Mouse (Mus musculus) forebrain, embryonic 16.5 days (tissue): ENCODE results near the gene Zfp770. TPM values are rescaled to one million over a fixed set of nuclear protein-coding genes. Genes with fewer than 3 reads are reported as not detected.

ENCODE experiments used
- ATAC-seq: fragments of 200-750 bp; cut with Nextera tagmentation; 2 replicates; pipeline ENCODE4 v1.8.0; 2017; ENCODE audit warnings: mild to moderate bottlenecking, moderate library complexity
- H3K27ac ChIP-seq: fragments of 300-500 bp; sonication (generic); 2 replicates; pipeline ENCODE4 v1.5.1; 2014; ENCODE audit warnings: low read length, control low read depth
- H3K27me3 ChIP-seq: fragments of 300-500 bp; sonication (generic); replicated peaks from 2 replicates; pipeline ENCODE4 v1.6.1; 2014; ENCODE audit warnings: low read length; ENCODE audit not compliant: control insufficient read depth, insufficient read depth
- H3K36me3 ChIP-seq: fragments of 300-500 bp; sonication (generic); 2 replicates; pipeline ENCODE4 v1.6.1; 2014; ENCODE audit not compliant: control insufficient read depth, insufficient read depth
- H3K4me1 ChIP-seq: fragments of 300-500 bp; sonication (generic); replicated peaks from 2 replicates; pipeline ENCODE4 v1.6.1; 2014; ENCODE audit warnings: low read length; ENCODE audit not compliant: control insufficient read depth, insufficient read depth
- H3K4me2 ChIP-seq: fragments of 300-500 bp; sonication (generic); 2 replicates; pipeline ENCODE4 v1.6.1; 2014; ENCODE audit warnings: mild to moderate bottlenecking, low read length, control low read depth
- H3K4me3 ChIP-seq: fragments of 300-500 bp; sonication (generic); replicated peaks from 2 replicates; pipeline ENCODE4 v1.5.1; 2014; ENCODE audit warnings: mild to moderate bottlenecking, low read length, control low read depth
- H3K9ac ChIP-seq: fragments of 300-500 bp; sonication (generic); replicated peaks from 2 replicates; pipeline ENCODE4 v1.6.1; 2014; ENCODE audit warnings: low read depth, low read length, control low read depth
- H3K9me3 ChIP-seq: fragments of 300-500 bp; sonication (generic); 2 replicates; pipeline ENCODE4 v1.6.1; 2016; ENCODE audit warnings: low read length; ENCODE audit not compliant: control insufficient read depth
- WGBS: fragments of 180-500 bp; shearing (Covaris S2); extraction: QIAGEN DNeasy Blood & Tissue Kit; methylation state at CpG from one replicate; pipeline ENCODE4 v1.1.7; 2014; 5-methylcytosine and 5-hydroxymethylcytosine counted together
- microRNA-seq: library from miRNA; unstranded; fragments of <30 nt; microRNA quantifications from one replicate; pipeline ENCODE4, GENCODE M21; 2017
- polyA plus RNA-seq: library from polyadenylated mRNA; unstranded; fragments of >200 nt; fragmentation: Nextera tagmentation; extraction: Ambion mirVana; gene quantifications from 2 replicates; pipeline ENCODE4 v1.2.1, GENCODE M21; 2015

Zfp770 gene
- polyA plus RNA-seq, 1 experiment from 2014 or later: 5.2 TPM

DNA sequence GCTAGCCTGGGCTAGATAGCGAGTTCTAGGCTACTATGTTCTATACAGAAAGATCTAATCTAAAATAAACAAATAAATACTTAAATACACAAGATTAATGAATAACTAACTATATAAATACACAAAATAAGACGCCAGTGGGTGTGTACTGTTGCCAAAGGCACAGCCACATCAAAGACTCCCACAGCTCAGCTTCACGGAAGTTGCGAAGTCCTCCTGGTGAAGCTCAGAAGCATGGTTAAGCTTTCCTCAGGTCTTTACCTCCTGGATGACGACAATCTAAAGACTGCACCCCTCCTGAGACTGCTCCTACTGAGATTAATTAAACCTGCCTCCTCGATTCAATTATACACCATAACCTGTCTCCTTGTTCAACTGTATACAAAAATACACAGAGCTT, 48.0 kb downstream of the Zfp770 start:
- Histone ChIP-seq H3K9me3 (no peaks in the 10 kb centered on the region), H3K4me2 (no peak overlapping the region), H3K36me3 (peaks cover 41% of the 10 kb centered on the region), H3K4me3 (no peak overlapping the region), H3K4me1 (no peaks in the 10 kb centered on the region), H3K27me3 (no peaks in the 10 kb centered on the region), H3K27ac (no peak overlapping the region), H3K9ac (no peak overlapping the region)
- ATAC-seq: no peak
- 90% methylated on average over 6 of the region's 6 CpGs for WGBS

DNA sequence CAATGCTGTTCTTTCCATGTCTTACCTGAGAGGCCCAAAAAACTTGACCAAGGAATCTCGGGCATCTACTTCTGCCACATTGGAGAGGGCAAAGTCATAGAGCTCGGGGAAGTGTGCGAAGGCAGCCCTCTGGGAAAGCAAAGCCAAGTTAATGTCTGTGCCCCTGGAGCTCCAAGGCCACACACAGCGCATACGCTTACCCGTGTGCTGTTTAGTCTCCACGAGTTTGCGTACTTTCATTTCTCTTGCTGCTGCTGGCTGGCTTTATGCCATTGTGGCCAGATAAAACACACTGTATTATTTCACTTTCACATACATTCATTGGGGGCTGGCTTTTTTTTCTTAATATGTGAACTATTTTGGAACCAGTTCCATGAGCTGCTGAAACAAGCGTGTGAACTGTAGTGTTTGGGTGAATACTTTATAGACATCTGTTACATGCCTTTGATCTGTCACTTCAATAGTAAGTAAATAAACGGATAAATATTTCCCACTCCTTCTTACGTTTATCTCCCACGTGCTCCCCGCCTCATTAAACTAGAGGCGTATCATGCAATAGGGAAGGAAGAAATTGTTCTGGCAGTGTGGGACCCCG, 54.3 kb downstream of the Zfp770 start:
- Histone ChIP-seq H3K9ac (no peak overlapping the region), H3K9me3 (no peaks in the 10 kb centered on the region), H3K27me3 (no peaks in the 10 kb centered on the region), H3K4me1 (no peaks in the 10 kb centered on the region), H3K4me2 (no peak overlapping the region), H3K4me3 (no peak overlapping the region), H3K27ac (no peak overlapping the region), H3K36me3 (peaks cover 30% of the 10 kb centered on the region)
- ATAC-seq: no peak
- whole genome bisulfite sequencing: 86% methylated on average over 15 of the region's 15 CpGs

DNA sequence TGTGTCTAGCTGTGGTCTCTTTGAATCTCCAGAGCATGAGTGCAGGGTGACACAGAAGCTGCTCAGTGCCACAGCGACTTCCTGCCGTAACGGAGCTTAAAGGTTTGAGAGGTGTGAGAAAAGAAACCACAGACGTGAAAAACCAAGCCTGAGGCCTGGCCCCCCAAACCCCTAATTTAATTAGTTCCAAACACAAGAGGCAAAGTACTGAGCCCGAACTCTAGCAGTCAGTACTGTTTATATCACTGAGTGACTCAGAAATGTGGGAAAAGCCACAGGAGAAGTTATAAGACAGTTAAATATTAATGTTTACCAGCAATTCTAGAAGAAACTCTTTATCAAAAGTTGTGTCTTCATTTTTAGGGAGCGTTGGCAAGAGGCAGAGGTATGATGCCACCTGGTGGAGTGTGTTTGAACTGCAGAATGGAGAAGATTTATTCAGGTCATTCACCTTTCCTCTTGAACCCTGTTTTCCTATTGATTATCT, 55.9 kb downstream of the Zfp770 start:
- H3K36me3 ChIP-seq: peaks cover 28% of the 10 kb centered on the region

DNA sequence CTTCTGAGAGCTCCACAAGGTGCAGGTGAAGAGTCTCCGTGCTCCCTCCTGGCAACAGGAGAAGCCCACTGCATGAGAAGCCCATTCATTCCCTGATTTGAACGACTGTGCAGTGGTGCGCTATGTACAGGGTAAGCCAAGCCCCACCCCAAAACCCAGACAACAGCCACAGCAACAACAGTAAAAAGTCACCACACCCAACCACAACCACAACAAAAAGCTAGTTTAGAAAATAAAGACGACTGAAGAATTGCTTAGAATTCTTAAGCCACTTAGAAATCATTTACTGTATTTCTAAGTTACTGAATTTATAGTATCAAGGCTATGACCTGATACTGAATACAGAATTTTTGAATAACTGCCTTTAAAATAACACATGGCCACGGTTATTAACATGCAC, 56.4 kb downstream of the Zfp770 start:
- Histone ChIP-seq H3K4me2 (no peak overlapping the region), H3K9me3 (no peaks in the 10 kb centered on the region), H3K27ac (no peak overlapping the region), H3K36me3 (peaks cover 28% of the 10 kb centered on the region), H3K9ac (no peak overlapping the region), H3K4me3 (no peak overlapping the region), H3K4me1 (no peaks in the 10 kb centered on the region), H3K27me3 (no peaks in the 10 kb centered on the region)
- WGBS: 94% methylated on average over 5 of the region's 5 CpGs
- ATAC-seq: no peak

More for the DNA sequence above, 55.9 kb downstream of the Zfp770 start:
- no peaks in the 10 kb centered on the region for H3K27me3 ChIP-seq
- no peak for ATAC-seq
- H3K9me3 ChIP-seq: no peaks in the 10 kb centered on the region
- H3K4me3 ChIP-seq: no peak overlapping the region
- H3K4me2 ChIP-seq: no peak overlapping the region
- H3K9ac ChIP-seq: no peak overlapping the region
- no peaks in the 10 kb centered on the region for H3K4me1 ChIP-seq
- H3K27ac ChIP-seq: no peak overlapping the region
- 74% methylated on average over 6 of the region's 6 CpGs for WGBS

DNA sequence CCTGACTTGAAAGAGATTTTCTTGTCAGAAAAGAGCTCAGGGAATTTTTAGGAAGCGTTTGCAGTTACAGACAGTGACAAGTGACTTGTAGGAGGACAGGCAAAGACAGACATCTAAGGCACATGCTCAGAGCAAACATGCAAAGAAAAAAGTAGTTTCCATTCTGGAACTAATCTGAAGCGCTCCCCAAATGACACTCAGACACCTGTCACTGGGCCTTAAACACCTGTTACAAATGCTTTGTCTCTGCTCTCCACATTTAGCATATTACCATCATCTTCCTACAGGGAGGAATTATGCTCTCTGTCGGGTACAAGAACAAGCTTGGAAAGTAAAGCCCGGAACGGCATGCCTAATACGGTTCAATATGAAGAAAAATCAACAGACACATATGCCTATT, 57.4 kb downstream of the Zfp770 start:
- H3K36me3 ChIP-seq: peaks cover 32% of the 10 kb centered on the region
- no peak overlapping the region for H3K27ac ChIP-seq
- no peak overlapping the region for H3K4me2 ChIP-seq

More for the DNA sequence above, 57.4 kb downstream of the Zfp770 start:
- Histone ChIP-seq H3K4me3 (no peak overlapping the region), H3K4me1 (no peaks in the 10 kb centered on the region), H3K9ac (no peak overlapping the region), H3K27me3 (no peaks in the 10 kb centered on the region), H3K9me3 (no peaks in the 10 kb centered on the region)
- no peak for ATAC-seq
- 81% methylated on average over 6 of the region's 6 CpGs for WGBS

Small RNAs within 50 kb of the gene (microRNA-seq; reads per million reads assigned to microRNA genes)
- gene Mir7002: not detected

Other genes starting within 250 kb of the Zfp770 start
- 2.7 and 6.6 TPM in 2 replicates for gene Gjd2, start 187.8 kb downstream of the Zfp770 start, polyA plus RNA-seq
- 0.56 and 2.6 TPM in 2 replicates for gene Actc1, start 147.9 kb downstream of the Zfp770 start, polyA plus RNA-seq
- 41.8 and 50.8 TPM in 2 replicates for gene Aqr, start 14.4 kb downstream of the Zfp770 start, polyA plus RNA-seq